Mouse (Mus musculus) liver, postnatal 0 days (tissue): Measurements from ENCODE around the gene Cdc6.

ENCODE experiments used
- CTCF ChIP-seq: sonication (generic); IDR thresholded peaks from 2 replicates; pipeline ENCODE4 v1.5.1; 2016; ENCODE audit warnings: antibody characterized with exemption, low read depth
- EP300 ChIP-seq: IDR thresholded peaks from 2 replicates; pipeline ENCODE4 v1.6.1; 2016; ENCODE audit warnings: antibody characterized with exemption, low read depth, mild to moderate bottlenecking

DNA sequence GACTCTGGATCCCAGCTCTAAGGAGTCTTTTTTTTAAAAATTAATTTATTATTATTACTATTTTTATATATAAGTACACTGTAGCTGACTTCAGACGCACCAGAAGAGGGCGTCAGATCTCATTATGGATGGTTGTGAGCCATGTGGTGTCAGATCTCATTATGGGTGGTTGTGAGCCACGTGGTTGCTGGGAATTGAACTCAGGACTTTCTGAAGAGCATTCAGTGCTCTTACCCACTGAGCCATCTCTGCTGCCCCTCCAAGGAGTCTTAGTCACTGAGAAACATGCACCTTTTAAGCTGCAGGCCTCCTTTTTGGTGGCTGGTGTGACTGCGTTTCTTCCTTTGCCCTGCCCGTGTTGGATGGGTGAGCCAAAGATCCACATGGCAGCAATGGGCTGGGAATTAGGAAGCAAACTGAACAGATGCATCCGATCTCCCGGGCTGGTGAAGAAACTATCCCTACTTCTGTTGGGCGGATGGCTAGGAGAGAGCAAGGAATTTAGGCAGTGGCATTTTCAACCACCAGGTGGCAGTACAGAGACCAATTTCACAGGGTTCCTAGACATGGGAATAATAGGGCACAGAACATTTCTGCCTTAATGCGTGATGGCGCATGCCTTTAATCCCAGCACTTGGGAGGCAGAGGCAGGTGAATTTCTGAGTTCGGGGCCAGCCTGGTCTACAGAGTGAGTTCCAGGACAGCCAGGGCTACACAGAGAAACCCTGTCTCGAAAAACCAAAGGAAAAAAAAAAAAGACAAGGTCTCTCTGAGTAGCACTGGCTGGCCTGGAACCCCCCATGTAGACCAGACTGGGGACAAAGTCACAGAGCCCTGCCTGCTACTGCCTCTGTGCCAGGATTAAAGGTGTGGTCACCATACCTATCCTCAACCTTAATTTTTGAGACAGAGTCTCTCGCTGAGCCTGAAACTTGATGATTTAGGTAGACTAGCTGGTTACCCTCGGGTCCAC lies 48.6 kb upstream of the Cdc6 start:
- peak; percentile 91 for TF ChIP-seq CTCF
- no peak for TF ChIP-seq EP300
